Mouse (Mus musculus) C2C12 (cell line): ENCODE measurements at regions not wholly inside any gene's neighbourhood (a gene's known extent, or its start where the extent isn't known, plus 50 kb on each side); places are given as distances from the start of the nearest gene placed in this dataset.

Experiments
- H3K27me3 ChIP-seq: one replicate; pipeline ENCODE4 v1.6.1; 2011; ENCODE audit not compliant: control insufficient read depth, insufficient read depth, insufficient read length
- H3K36me3 ChIP-seq: one replicate; pipeline ENCODE4 v1.6.1; 2011; ENCODE audit not compliant: control insufficient read depth, insufficient read depth
- H3K4me3 ChIP-seq: one replicate; pipeline ENCODE4 v1.5.1; 2011; ENCODE audit warnings: mild to moderate bottlenecking, control low read depth; ENCODE audit not compliant: poor library complexity, insufficient read depth, severe bottlenecking
- H3K79me2 ChIP-seq: one replicate; pipeline ENCODE4 v1.6.1; 2011; ENCODE audit not compliant: control insufficient read depth, insufficient read depth
- H3K79me3 ChIP-seq: one replicate; pipeline ENCODE4 v1.6.1; 2011; ENCODE audit warnings: low read depth, control low read depth
- H3ac ChIP-seq: one replicate; pipeline ENCODE3; 2011; ENCODE audit warnings: low read depth; ENCODE audit not compliant: control insufficient read depth, insufficient read length
- CEBPB ChIP-seq: IDR thresholded peaks from one replicate; pipeline ENCODE4 v1.6.1; 2011; ENCODE audit warnings: low read depth, mild to moderate bottlenecking, control low read depth, moderate library complexity
- CTCF ChIP-seq: IDR thresholded peaks from one replicate; pipeline ENCODE4 v1.5.1; 2011; ENCODE audit not compliant: control insufficient read depth, insufficient read depth, insufficient read length
- FOSL1 ChIP-seq: IDR thresholded peaks from one replicate; pipeline ENCODE4 v1.8.0; 2011; ENCODE audit warnings: mild to moderate bottlenecking, low read length; ENCODE audit not compliant: poor library complexity, insufficient read depth, severe bottlenecking
- MAX ChIP-seq: IDR thresholded peaks from one replicate; pipeline ENCODE4 v1.6.1; 2011; ENCODE audit warnings: mild to moderate bottlenecking, control low read depth
- MYOD1 ChIP-seq: IDR thresholded peaks from one replicate; pipeline ENCODE4 v1.6.1; 2011; ENCODE audit warnings: low read depth; ENCODE audit not compliant: control insufficient read depth, insufficient read length
- MYOG ChIP-seq: IDR thresholded peaks from one replicate; pipeline ENCODE4 v1.6.1; 2011; ENCODE audit not compliant: control insufficient read depth, insufficient read length; ENCODE audit errors: extremely low read depth
- USF1 ChIP-seq: IDR thresholded peaks from one replicate; pipeline ENCODE4 v1.6.1; 2011; ENCODE audit warnings: low read depth, mild to moderate bottlenecking, control low read depth, moderate library complexity

GRCm38 (mm10) chr1:137503704-137504422 is 543.6 kb upstream of the Nr5a2 start:
- no peaks in the 10 kb centered on the region for H3K79me3 ChIP-seq
- no peaks in the 10 kb centered on the region for H3K27me3 ChIP-seq
- no peak overlapping the region for H3K4me3 ChIP-seq
- no peaks in the 10 kb centered on the region for H3K79me2 ChIP-seq
- no peaks in the 10 kb centered on the region for H3K36me3 ChIP-seq
- no peak for TF ChIP-seq CTCF
- no peak for TF ChIP-seq MYOG
- TF ChIP-seq FOSL1 = no peak
- no peak for TF ChIP-seq CEBPB
- no peak for TF ChIP-seq MAX
- no peak for TF ChIP-seq USF1
- TF ChIP-seq MYOD1 = no peak
- H3ac ChIP-seq = no peak overlapping the region

DNA sequence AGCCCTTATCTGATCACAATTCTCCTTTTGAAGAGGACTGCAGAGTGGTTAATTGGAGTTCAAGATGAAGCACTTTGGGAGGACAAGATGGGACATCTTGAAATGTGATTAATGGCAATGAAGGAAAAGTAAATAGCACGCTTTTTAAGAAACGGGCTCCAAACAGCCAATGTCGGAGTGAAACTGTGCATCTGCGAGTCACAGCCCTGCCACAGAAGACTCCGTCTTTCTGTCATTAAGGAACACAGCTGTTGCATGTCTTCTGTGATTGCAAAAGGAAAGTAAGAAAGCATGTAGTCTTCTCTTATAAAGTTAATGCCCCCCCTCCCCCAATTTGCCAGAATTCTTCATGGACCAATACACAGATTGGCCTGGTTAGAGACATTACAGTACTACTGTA is 528.0 kb upstream of the Nr5a2 start:
- no peak for TF ChIP-seq MAX
- TF ChIP-seq CEBPB = no peak
- TF ChIP-seq USF1 = no peak
- TF ChIP-seq CTCF = no peak
- no peak for TF ChIP-seq MYOG
- Histone ChIP-seq H3K79me3 (no peaks in the 10 kb centered on the region), H3K36me3 (no peaks in the 10 kb centered on the region), H3ac (no peak overlapping the region), H3K27me3 (no peaks in the 10 kb centered on the region), H3K79me2 (no peaks in the 10 kb centered on the region), H3K4me3 (no peak overlapping the region)

GRCm38 (mm10) chr1:137478459-137478858 is 518.2 kb upstream of the Nr5a2 start:
- H3K36me3 ChIP-seq = no peaks in the 10 kb centered on the region
- H3ac ChIP-seq = no peak overlapping the region
- TF ChIP-seq CEBPB = no peak
- no peak for TF ChIP-seq USF1
- no peaks in the 10 kb centered on the region for H3K79me3 ChIP-seq
- H3K4me3 ChIP-seq = no peak overlapping the region
- H3K79me2 ChIP-seq = no peaks in the 10 kb centered on the region
- no peaks in the 10 kb centered on the region for H3K27me3 ChIP-seq

DNA sequence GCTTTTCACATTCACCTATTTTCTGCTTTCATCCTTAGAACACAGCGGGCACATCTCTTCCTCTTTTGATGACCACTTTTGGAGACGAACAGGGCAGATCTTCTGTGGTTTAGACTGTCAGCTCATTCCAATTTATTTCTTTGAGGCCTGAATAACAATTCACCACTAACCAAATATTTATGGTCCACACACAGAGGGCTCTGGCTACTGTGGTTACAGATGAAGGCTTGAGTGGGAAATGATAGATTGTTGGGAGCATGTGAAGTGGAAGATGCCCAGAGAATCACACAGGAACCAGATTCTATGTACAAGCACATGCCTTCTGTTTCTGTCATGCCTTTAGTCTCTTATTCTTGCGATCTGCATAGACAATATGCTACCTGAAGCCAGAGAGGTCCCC is 517.0 kb upstream of the Nr5a2 start:
- no peaks in the 10 kb centered on the region for H3K36me3 ChIP-seq
- no peaks in the 10 kb centered on the region for H3K79me2 ChIP-seq
- no peak overlapping the region for H3K4me3 ChIP-seq
- no peak overlapping the region for H3ac ChIP-seq
- no peaks in the 10 kb centered on the region for H3K27me3 ChIP-seq
- TF ChIP-seq MYOG (no peak), CTCF (no peak), FOSL1 (no peak), MAX (no peak)
- no peaks in the 10 kb centered on the region for H3K79me3 ChIP-seq

- H3K4me3 ChIP-seq = no peak overlapping the region
- H3ac ChIP-seq = no peak overlapping the region
- TF ChIP-seq FOSL1 = no peak
- no peak for TF ChIP-seq CEBPB
- no peak for TF ChIP-seq MYOD1
- no peak for TF ChIP-seq MYOG
- no peak for TF ChIP-seq MAX
- no peak for TF ChIP-seq CTCF
- TF ChIP-seq USF1 = no peak
- no peaks in the 10 kb centered on the region for H3K36me3 ChIP-seq
- no peaks in the 10 kb centered on the region for H3K27me3 ChIP-seq
- H3K79me3 ChIP-seq = no peaks in the 10 kb centered on the region
- no peaks in the 10 kb centered on the region for H3K79me2 ChIP-seq
These were observed 514.6 kb upstream of the Nr5a2 start for GRCm38 (mm10) chr1:137474858-137475257.

GRCm38 (mm10) chr1:137473800-137474685 is 513.8 kb upstream of the Nr5a2 start:
- Histone ChIP-seq H3K79me2 (no peaks in the 10 kb centered on the region), H3ac (no peak overlapping the region), H3K27me3 (no peaks in the 10 kb centered on the region), H3K36me3 (no peaks in the 10 kb centered on the region), H3K4me3 (no peak overlapping the region), H3K79me3 (no peaks in the 10 kb centered on the region)
- TF ChIP-seq MYOG = no peak
- no peak for TF ChIP-seq MAX
- TF ChIP-seq CTCF = no peak
